ENCODE assay signal across 26 mouse cellular contexts in genomic region chr16:11014407-11014806, GRCm38 (mm10). TPM values are rescaled to one million over a fixed set of nuclear protein-coding genes. Genes with fewer than 3 reads are reported as not detected.
DNase-seq lines count a peak whose midpoint lies in the region; ATAC-seq and TF ChIP-seq lines count a peak whose summit lies in the region.
"Had no signal": no experiment of that assay in that cellular context is flagged by ENCODE, and none has a peak within 500 bp of the region (broad histone marks: within the 10 kb centered on the region; RNA-seq: fewer than 3 reads in every experiment).

No protein-coding gene starts in this region.

- peak; percentile 4 for DNase-seq in midbrain, embryonic 11.5 days (ENCODE audit: low spot score, missing footprints)
- DNase-seq in midbrain, postnatal 0 days (ENCODE audit: low spot score), result no peak
- peak; percentile 63 for DNase-seq in CH12.LX (ENCODE audit: extremely low read depth)
- no peak for DNase-seq in embryonic facial prominence, embryonic 10.5 days (ENCODE audit: low spot score)
- no peak for DNase-seq in gastrocnemius, postnatal 14 days
- DNase-seq in layer of hippocampus, postnatal 36 days, result no peak
- DNase-seq: adrenal gland, adult 2 months; B cell, adult 2 months; cerebellum, adult 11-12 months; cerebellum, postnatal 10 days; gastrocnemius, adult 2 months; heart, postnatal 10 days; kidney, adult 9 months; liver, embryonic 13.5 days; lung, postnatal 10 days; thymus, postnatal 4 days had no signal

- H3K27ac ChIP-seq in midbrain, embryonic 11.5 days (ENCODE audit: low read depth, low read length), result no peak overlapping the region
- H3K27ac ChIP-seq in midbrain, postnatal 0 days (ENCODE audit: low read depth, low read length), result no peak overlapping the region
- peak overlapping the region; percentile 82 for H3K27ac ChIP-seq in CH12.LX (ENCODE audit: insufficient read depth, low read depth)
- 0 out of 2 replicates have a peak overlapping the region, but pooled peaks have one; percentile 20 for H3K27ac ChIP-seq in embryonic facial prominence, embryonic 10.5 days (replicated peaks)
- H3K27ac ChIP-seq: gastrocnemius, adult 2 months; heart, embryonic 13.5 days; hindbrain, postnatal 0 days; liver, embryonic 13.5 days; midbrain, embryonic 10.5 days; neural tube, embryonic 12.5 days had no signal

- TF ChIP-seq POLR2A in CH12.LX (IDR thresholded peaks at IDR 0.05; ENCODE audit: low read depth, low read length), result no peak

- TF ChIP-seq RAD21 in CH12.LX (IDR thresholded peaks at IDR 0.05; ENCODE audit: low read depth, low read length), result no peak

- in situ Hi-C loops in CH12.LX (cut with MboI; ENCODE audit: low pct_ligation_motif_present, low pct_unique_long_range_greater_than_20kb, low sequenced_read_pairs), result no loop called here

- H3K36me3 ChIP-seq in midbrain, embryonic 11.5 days (ENCODE audit: control insufficient read depth, insufficient read depth, low read length), result no peaks in the 10 kb centered on the region
- H3K36me3 ChIP-seq in midbrain, postnatal 0 days (ENCODE audit: insufficient read depth, low read length), result no peaks in the 10 kb centered on the region
- H3K36me3 ChIP-seq in CH12.LX (replicated peaks in 1 of 2; ENCODE audit: control insufficient read depth in 1 of 2, insufficient read depth in 1 of 2, low read length in 1 of 2), result no peaks in the 10 kb centered on the region
- H3K36me3 ChIP-seq in embryonic facial prominence, embryonic 10.5 days (replicated peaks), result no peaks in the 10 kb centered on the region
- H3K36me3 ChIP-seq: heart, embryonic 13.5 days; liver, embryonic 13.5 days; midbrain, embryonic 10.5 days; neural tube, embryonic 12.5 days had no signal

- WGBS in midbrain, embryonic 11.5 days, result 90% methylated on average over 3 of the region's 3 CpGs
- WGBS in midbrain, postnatal 0 days, result 93% methylated on average over 3 of the region's 3 CpGs
- 89% methylated on average over 3 of the region's 3 CpGs for WGBS in embryonic facial prominence, embryonic 10.5 days

- intact Hi-C loops in gastrocnemius, postnatal 14 days (cut with DNase I; ENCODE audit: low total_unique reads), result no loop called here

- no peak for TF ChIP-seq CTCF in midbrain, postnatal 0 days (IDR thresholded peaks at IDR 0.05)
- no peak for TF ChIP-seq CTCF in CH12.LX (conservative IDR thresholded peaks at IDR 0.05 in 1 of 2, IDR thresholded peaks at IDR 0.05 in 1 of 2; ENCODE audit: low read depth in 2 of 2, low read length in 2 of 2)

- no peak overlapping the region for H3K4me3 ChIP-seq in midbrain, embryonic 11.5 days (ENCODE audit: low read depth, low read length)
- H3K4me3 ChIP-seq in midbrain, postnatal 0 days (ENCODE audit: low read depth, low read length), result no peak overlapping the region
- H3K4me3 ChIP-seq in CH12.LX (replicated peaks in 1 of 3; ENCODE audit: low read depth in 2 of 3, low read length in 2 of 3, poor library complexity in 1 of 3), result no peak overlapping the region
- no peak overlapping the region for H3K4me3 ChIP-seq in embryonic facial prominence, embryonic 10.5 days
- H3K4me3 ChIP-seq: erythroblast, embryonic 14.5 days; gastrocnemius, adult 2 months; heart, embryonic 13.5 days; liver, embryonic 13.5 days; midbrain, embryonic 10.5 days; myocyte; neural tube, embryonic 12.5 days had no signal

- H3K27me3 ChIP-seq in midbrain, embryonic 11.5 days (ENCODE audit: control insufficient read depth, insufficient read depth, low read length), result no peaks in the 10 kb centered on the region
- no peaks in the 10 kb centered on the region for H3K27me3 ChIP-seq in midbrain, postnatal 0 days (ENCODE audit: insufficient read depth, low read length)
- no peaks in the 10 kb centered on the region for H3K27me3 ChIP-seq in CH12.LX (replicated peaks)
- H3K27me3 ChIP-seq in embryonic facial prominence, embryonic 10.5 days (replicated peaks; ENCODE audit: low read depth, poor library complexity, severe bottlenecking), result no peaks in the 10 kb centered on the region
- H3K27me3 ChIP-seq: heart, embryonic 13.5 days; liver, embryonic 13.5 days; neural tube, embryonic 12.5 days had no signal

- TF ChIP-seq EP300 in CH12.LX (IDR thresholded peaks at IDR 0.05; ENCODE audit: low read length), result peak; percentile 82

- no peaks in the 10 kb centered on the region for H3K4me1 ChIP-seq in midbrain, embryonic 11.5 days (ENCODE audit: control insufficient read depth, insufficient read depth, low read length)
- H3K4me1 ChIP-seq in midbrain, postnatal 0 days (ENCODE audit: insufficient read depth, low read length), result no peaks in the 10 kb centered on the region
- peaks cover 45 to 87% of the 10 kb centered on the region in 2 experiments for H3K4me1 ChIP-seq in CH12.LX (ENCODE audit: control insufficient read depth in 1 of 2, insufficient read depth in 2 of 2)
- H3K4me1 ChIP-seq in embryonic facial prominence, embryonic 10.5 days, result peaks cover 40% of the 10 kb centered on the region

- no peak overlapping the region for H3K9ac ChIP-seq in midbrain, embryonic 11.5 days (ENCODE audit: low read length)
- no peak overlapping the region for H3K9ac ChIP-seq in midbrain, postnatal 0 days (replicated peaks; ENCODE audit: low read length, poor library complexity, severe bottlenecking)
- no peak overlapping the region; the same call in 1 of the 2 replicates for H3K9ac ChIP-seq in CH12.LX (ENCODE audit: insufficient read depth, low read depth)
- H3K9ac ChIP-seq: heart, embryonic 13.5 days; liver, embryonic 13.5 days; neural tube, embryonic 12.5 days had no signal

- H3K9me3 ChIP-seq in midbrain, embryonic 11.5 days (ENCODE audit: control insufficient read depth, low read length), result no peaks in the 10 kb centered on the region
- H3K9me3 ChIP-seq in midbrain, postnatal 0 days (ENCODE audit: low read length), result no peaks in the 10 kb centered on the region
- no peaks in the 10 kb centered on the region for H3K9me3 ChIP-seq in CH12.LX (replicated peaks; ENCODE audit: low read length)
- no peaks in the 10 kb centered on the region for H3K9me3 ChIP-seq in embryonic facial prominence, embryonic 10.5 days
- H3K9me3 ChIP-seq: heart, embryonic 13.5 days; liver, embryonic 13.5 days; midbrain, embryonic 10.5 days; neural tube, embryonic 12.5 days had no signal

- no peak for ATAC-seq in midbrain, embryonic 11.5 days (ENCODE audit: low FRiP score)
- no peak for ATAC-seq in midbrain, postnatal 0 days (ENCODE audit: low FRiP score)
- ATAC-seq in megakaryocyte, adult 5-6 weeks (ENCODE audit: poor library complexity, severe bottlenecking), result no peak
- ATAC-seq: forebrain, embryonic 16.5 days; hindbrain, postnatal 0 days; intestine, postnatal 0 days; midbrain, embryonic 16.5 days had no signal

- H3K4me2 ChIP-seq in midbrain, embryonic 11.5 days, result no peak overlapping the region
- no peak overlapping the region for H3K4me2 ChIP-seq in midbrain, postnatal 0 days (ENCODE audit: low read depth, low read length, poor library complexity, severe bottlenecking)
- H3K4me2 ChIP-seq in CH12.LX (ENCODE audit: insufficient read depth, low read depth, poor library complexity, severe bottlenecking), result no peak overlapping the region
- H3K4me2 ChIP-seq: heart, embryonic 13.5 days; liver, embryonic 13.5 days; neural tube, embryonic 12.5 days had no signal

- no peaks in the 10 kb centered on the region for H3K79me2 ChIP-seq in CH12.LX (replicated peaks; ENCODE audit: control insufficient read depth, extremely low read depth, insufficient read depth, poor library complexity, severe bottlenecking)

- dilution Hi-C loops in CH12.LX (cut with MboI; ENCODE audit: extremely low pct_ligation_motif_present, extremely low pct_unique_long_range_greater_than_20kb, low sequenced_read_pairs), result no loop called here

TF ChIP-seq in CH12.LX, 34 proteins besides CTCF, POLR2A, EP300 and RAD21 (continues in another document):
- TF ChIP-seq NRF1 (IDR thresholded peaks at IDR 0.05; ENCODE audit: low read depth, low read length), result no peak
- peak; percentile 46 for TF ChIP-seq CHD2 (IDR thresholded peaks at IDR 0.05; ENCODE audit: low read length)
- TF ChIP-seq SMC3 (IDR thresholded peaks at IDR 0.05; ENCODE audit: low read depth, low read length), result no peak
- peak; percentile 59; the same call in 1 of the 2 replicates for TF ChIP-seq JUND (conservative IDR thresholded peaks at IDR 0.05; ENCODE audit: low read depth, low read length)
- peak; percentile 85 for TF ChIP-seq IRF4 (IDR thresholded peaks at IDR 0.05; ENCODE audit: low read depth, low read length)
- no peak for TF ChIP-seq ZNF384 (IDR thresholded peaks at IDR 0.05; ENCODE audit: low read depth, low read length)
- TF ChIP-seq GABPA (IDR thresholded peaks at IDR 0.05; ENCODE audit: insufficient replicate concordance, low read depth, low read length), result no peak
- TF ChIP-seq MAFK (IDR thresholded peaks at IDR 0.05; ENCODE audit: insufficient replicate concordance, low read length), result 0 out of 2 replicates have a peak, but pooled peaks have one; percentile 5
- peak; percentile 73 for TF ChIP-seq TCF12 (IDR thresholded peaks at IDR 0.05; ENCODE audit: low read depth, low read length)
- no peak for TF ChIP-seq POLR2AphosphoS2 (IDR thresholded peaks at IDR 0.05; ENCODE audit: low read depth, low read length)

RNA-seq across cellular contexts. Expression of gene Snn, which starts 46.3 kb away (rescaled TPM):
- 103 and 110 TPM in 2 replicates for polyA plus RNA-seq in midbrain, embryonic 11.5 days (2014; fragmentation: Nextera tagmentation; extraction: Ambion mirVana)
- 241 and 278 TPM in 2 replicates for total RNA-seq in midbrain, postnatal 0 days (2014; rRNA removed)
- polyA plus RNA-seq in midbrain, postnatal 0 days (2015; fragmentation: Nextera tagmentation; extraction: Ambion mirVana), result 122 and 130 TPM in 2 replicates
- 34.0 and 38.8 TPM in 2 replicates for total RNA-seq in CH12.LX (2012; rRNA removed)
- total RNA-seq in CH12.LX (2014; rRNA removed), result 53.1 and 54.7 TPM in 2 replicates
- polyA plus RNA-seq in CH12.LX (2012; ENCODE audit: insufficient read length, low read depth), result 93.8 and 104 TPM in 2 replicates
- 56.5 and 59.5 TPM in 2 replicates for polyA plus RNA-seq in embryonic facial prominence, embryonic 10.5 days (2016; fragmentation: Nextera tagmentation; extraction: Ambion mirVana)
- total RNA-seq in gastrocnemius, postnatal 14 days (2021), result 10 to 100 TPM in 1 of 2 experiments, 1 to 10 TPM in 1; 7.6 to 10.9 TPM
- total RNA-seq in layer of hippocampus, postnatal 36 days (2021), result 100 to 1,000 TPM; 157 to 167 TPM
- 1.1 and 1.7 TPM in 2 replicates for total RNA-seq in megakaryocyte, adult 5-6 weeks (2015)
- total RNA-seq in megakaryocyte, adult 5-6 weeks (2017), result 0.98 and 1.5 TPM in 2 replicates

RNA-seq across cellular contexts. Expression of gene Litaf, which starts 51.5 kb away (rescaled TPM):
- polyA plus RNA-seq in midbrain, embryonic 11.5 days (2014; fragmentation: Nextera tagmentation; extraction: Ambion mirVana), result 61.8 and 63.4 TPM in 2 replicates
- total RNA-seq in midbrain, postnatal 0 days (2014; rRNA removed), result 19.0 and 22.4 TPM in 2 replicates
- polyA plus RNA-seq in midbrain, postnatal 0 days (2015; fragmentation: Nextera tagmentation; extraction: Ambion mirVana), result 20.5 and 20.7 TPM in 2 replicates
- total RNA-seq in CH12.LX (2012; rRNA removed), result 91.2 and 97.5 TPM in 2 replicates
- total RNA-seq in CH12.LX (2014; rRNA removed), result 151 and 154 TPM in 2 replicates
- polyA plus RNA-seq in CH12.LX (2012; ENCODE audit: insufficient read length, low read depth), result 161 and 178 TPM in 2 replicates
- 97.3 and 115 TPM in 2 replicates for polyA plus RNA-seq in embryonic facial prominence, embryonic 10.5 days (2016; fragmentation: Nextera tagmentation; extraction: Ambion mirVana)
- total RNA-seq in gastrocnemius, postnatal 14 days (2021), result 10 to 100 TPM; 17.0 to 19.2 TPM
- total RNA-seq in layer of hippocampus, postnatal 36 days (2021), result 10 to 100 TPM; 18.4 to 19.9 TPM
- total RNA-seq in megakaryocyte, adult 5-6 weeks (2015), result 102 and 108 TPM in 2 replicates
- 88.0 and 90.7 TPM in 2 replicates for total RNA-seq in megakaryocyte, adult 5-6 weeks (2017)

Comparison
In these comparisons a context has a peak if more than half of its experiments do, and no peak if none do; other contexts are left out.
1. DNase-seq: peak in midbrain, embryonic 11.5 days (single experiment) and CH12.LX (single experiment); none in midbrain, postnatal 0 days (single experiment), embryonic facial prominence, embryonic 10.5 days (single experiment), gastrocnemius, postnatal 14 days (single experiment) and layer of hippocampus, postnatal 36 days (0 of 2).
2. H3K27ac ChIP-seq: peak in CH12.LX (single experiment) and embryonic facial prominence, embryonic 10.5 days (single experiment); none in midbrain, embryonic 11.5 days (single experiment) and midbrain, postnatal 0 days (single experiment).